Mouse (Mus musculus) brain, embryonic 14.5 days (tissue): ENCODE results near the gene Rbbp5.
A peak's percentile ranks its signal among the peaks of the same experiment; 100 is the strongest.

Experiments
- CTCF ChIP-seq: fragments of 200-500 bp; IDR thresholded peaks from 2 replicates; pipeline ENCODE4 v1.5.1; 2012; ENCODE audit warnings: inconsistent platforms, mild to moderate bottlenecking, moderate library complexity, borderline replicate concordance; ENCODE audit not compliant: insufficient read depth, insufficient read length; ENCODE audit errors: extremely low read depth
- POLR2A ChIP-seq: fragments of 200-500 bp; IDR thresholded peaks from 2 replicates; pipeline ENCODE4 v1.6.1; 2012; ENCODE audit warnings: mild to moderate bottlenecking, inconsistent platforms, borderline replicate concordance; ENCODE audit not compliant: poor library complexity, insufficient read depth, insufficient read length, severe bottlenecking; ENCODE audit errors: extremely low read depth

DNA sequence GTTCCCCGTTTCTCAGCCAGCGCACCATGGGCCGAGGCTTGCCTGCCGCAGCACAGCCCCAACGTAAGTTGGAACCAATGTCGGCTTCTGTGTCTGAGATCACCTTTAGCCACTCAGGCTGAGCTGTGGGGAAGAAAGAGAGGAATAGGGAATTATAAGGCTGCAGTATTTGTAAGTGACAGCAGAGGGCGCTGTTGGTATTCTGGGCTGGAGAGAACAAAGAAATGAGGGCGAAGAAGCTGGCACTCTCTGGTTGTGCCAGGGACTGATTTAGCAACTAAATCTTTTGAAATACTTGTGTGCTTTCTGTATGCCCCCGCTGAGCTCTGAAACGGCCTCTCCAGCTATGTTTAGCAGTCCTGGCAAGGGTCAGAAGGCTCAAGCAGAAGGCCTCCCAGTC, 48.7 kb downstream of the Rbbp5 start:
- TF ChIP-seq CTCF (peak; percentile 87), POLR2A (no peak)
